Mouse (Mus musculus) testis, adult 2 months (tissue): ENCODE results near the gene Zfhx3. TPM values are rescaled to one million over a fixed set of nuclear protein-coding genes. Genes with fewer than 3 reads are reported as not detected.

Experiments used
- H3K27ac ChIP-seq: fragments of 200-500 bp; 2 replicates; pipeline ENCODE4 v1.5.1; 2012; ENCODE audit warnings: low read depth, low read length; ENCODE audit not compliant: control insufficient read depth, insufficient read depth
- H3K27me3 ChIP-seq: fragments of 200-500 bp; 2 replicates; pipeline ENCODE4 v1.6.1; 2012; ENCODE audit warnings: mild to moderate bottlenecking, low read length, moderate library complexity; ENCODE audit not compliant: control insufficient read depth, insufficient read depth
- H3K36me3 ChIP-seq: fragments of 200-500 bp; 2 replicates; pipeline ENCODE4 v1.6.1; 2012; ENCODE audit warnings: mild to moderate bottlenecking, low read length; ENCODE audit not compliant: control insufficient read depth, insufficient read depth
- H3K4me1 ChIP-seq: fragments of 200-500 bp; 2 replicates; pipeline ENCODE4 v1.6.1; 2012; ENCODE audit warnings: low read length; ENCODE audit not compliant: control insufficient read depth, insufficient read depth
- H3K4me3 ChIP-seq: fragments of 200-500 bp; 2 replicates; pipeline ENCODE4 v1.5.1; 2012; ENCODE audit warnings: low read depth, mild to moderate bottlenecking, low read length, moderate library complexity, mixed read lengths; ENCODE audit not compliant: control insufficient read depth
- CTCF ChIP-seq: fragments of 200-500 bp; IDR thresholded peaks from 2 replicates; pipeline ENCODE4 v1.5.1; 2012; ENCODE audit warnings: low read depth, mild to moderate bottlenecking, inconsistent platforms, low read length, moderate library complexity; ENCODE audit not compliant: control insufficient read depth, insufficient read depth, insufficient replicate concordance
- POLR2A ChIP-seq: fragments of 200-500 bp; IDR thresholded peaks from 2 replicates; pipeline ENCODE4 v1.6.1; 2012; ENCODE audit warnings: low read depth, mild to moderate bottlenecking, inconsistent platforms, low read length, moderate library complexity; ENCODE audit not compliant: control insufficient read depth
- polyA plus RNA-seq: library from polyadenylated mRNA; depleted of rRNA; stranded (reverse); fragments of >200 nt; gene quantifications from 2 replicates; pipeline ENCODE4 v1.2.3, GENCODE M21; 2012

Zfhx3 gene
- polyA plus RNA-seq, 1 experiment = 11.9 TPM

- Histone ChIP-seq H3K36me3 (no peaks in the 10 kb centered on the region), H3K27ac (no peak overlapping the region), H3K4me3 (no peak overlapping the region), H3K27me3 (no peaks in the 10 kb centered on the region), H3K4me1 (no peaks in the 10 kb centered on the region; the same call in 1 of the 2 replicates)
- TF ChIP-seq POLR2A = no peak
- TF ChIP-seq CTCF = no peak
These were observed 298.7 kb downstream of the Zfhx3 start for GRCm38 (mm10) chr8:108241041-108241690.

GRCm38 (mm10) chr8:108243270-108243669 lies 300.8 kb downstream of the Zfhx3 start:
- H3K27ac ChIP-seq = no peak overlapping the region
- TF ChIP-seq POLR2A (no peak), CTCF (no peak)
- no peaks in the 10 kb centered on the region; the same call in 1 of the 2 replicates for H3K4me1 ChIP-seq
- H3K4me3 ChIP-seq = no peak overlapping the region
- H3K27me3 ChIP-seq = no peaks in the 10 kb centered on the region
- no peaks in the 10 kb centered on the region for H3K36me3 ChIP-seq

- H3K27ac ChIP-seq = no peak overlapping the region
- no peaks in the 10 kb centered on the region; the same call in 1 of the 2 replicates for H3K4me1 ChIP-seq
- no peaks in the 10 kb centered on the region for H3K27me3 ChIP-seq
- H3K4me3 ChIP-seq = no peak overlapping the region
- no peak for TF ChIP-seq CTCF
- no peak for TF ChIP-seq POLR2A
- H3K36me3 ChIP-seq = no peaks in the 10 kb centered on the region
These were observed 302.4 kb downstream of the Zfhx3 start for GRCm38 (mm10) chr8:108244636-108245494.

- no peaks in the 10 kb centered on the region for H3K27me3 ChIP-seq
- no peak overlapping the region for H3K27ac ChIP-seq
- TF ChIP-seq POLR2A (no peak), CTCF (no peak)
- H3K36me3 ChIP-seq = no peaks in the 10 kb centered on the region
- no peaks in the 10 kb centered on the region; the same call in 1 of the 2 replicates for H3K4me1 ChIP-seq
- H3K4me3 ChIP-seq = no peak overlapping the region
These were observed 303.1 kb downstream of the Zfhx3 start for GRCm38 (mm10) chr8:108245575-108245974.

GRCm38 (mm10) chr8:108246035-108246933 lies 303.8 kb downstream of the Zfhx3 start:
- no peaks in the 10 kb centered on the region; the same call in 1 of the 2 replicates for H3K4me1 ChIP-seq
- TF ChIP-seq CTCF = no peak
- no peak for TF ChIP-seq POLR2A
- no peaks in the 10 kb centered on the region for H3K27me3 ChIP-seq
- no peaks in the 10 kb centered on the region for H3K36me3 ChIP-seq
- H3K27ac ChIP-seq = no peak overlapping the region
- no peak overlapping the region for H3K4me3 ChIP-seq

- Histone ChIP-seq H3K4me3 (no peak overlapping the region), H3K36me3 (no peaks in the 10 kb centered on the region), H3K27me3 (no peaks in the 10 kb centered on the region), H3K4me1 (no peaks in the 10 kb centered on the region; the same call in 1 of the 2 replicates), H3K27ac (no peak overlapping the region)
- TF ChIP-seq CTCF = no peak
These were observed 304.5 kb downstream of the Zfhx3 start for GRCm38 (mm10) chr8:108246934-108247417.
